Mouse (Mus musculus): ENCODE results near the gene Stx7. TPM values are rescaled to one million over a fixed set of nuclear protein-coding genes. Genes with fewer than 3 reads are reported as not detected.

Stx7 gene
- total and polyA plus RNA-seq, 3 experiments, result 36.1 to 37.7 TPM; not detected in 1

DNA sequence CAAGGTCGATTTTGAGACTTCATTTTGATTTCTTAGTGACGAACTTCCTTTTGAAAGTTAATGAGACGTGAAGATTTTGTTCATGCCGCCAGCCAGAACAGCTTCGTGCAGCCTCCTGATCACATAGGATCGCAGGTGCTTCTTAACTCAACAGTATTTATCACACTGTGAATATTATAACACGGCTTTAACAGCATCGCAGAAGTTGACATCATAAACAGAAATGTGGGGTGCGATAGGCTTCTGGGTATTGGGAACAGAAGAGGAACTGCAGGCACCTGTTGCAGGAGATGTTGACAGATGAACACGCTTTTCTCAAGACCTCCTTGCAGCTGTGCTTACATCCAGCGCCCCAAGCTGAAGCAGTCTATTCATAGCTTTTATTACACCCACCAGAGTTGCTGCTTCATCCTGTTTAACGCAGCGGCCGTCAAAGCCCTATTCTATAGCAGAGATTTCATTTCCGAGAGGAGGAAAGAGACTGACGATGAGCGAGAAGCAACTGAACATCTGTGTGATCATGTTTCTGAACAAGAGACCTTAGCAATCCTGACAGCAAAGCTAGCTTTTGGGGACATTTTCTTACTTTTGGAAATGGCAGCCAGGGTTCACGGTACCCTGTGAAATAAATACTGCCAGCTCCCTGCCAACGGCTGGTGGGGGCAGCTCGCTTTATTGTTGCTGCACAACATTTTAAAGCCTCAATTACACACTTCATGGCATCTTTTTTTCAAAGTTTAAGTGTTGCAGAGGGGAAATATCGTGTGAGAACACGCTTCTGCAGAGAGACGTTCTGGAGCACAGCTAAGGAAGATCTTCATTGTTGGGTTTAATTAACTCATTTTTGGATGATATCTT is 86.6 kb downstream of the Stx7 start:
- no peak overlapping the region for H3K4me3 ChIP-seq (ENCODE audit: control insufficient read depth in 1 of 2, insufficient read depth in 1 of 2, low read depth in 2 of 2, low read length in 2 of 2)
- no peak for TF ChIP-seq ELF1 (IDR thresholded peaks at IDR 0.05; ENCODE audit: low read depth, low read length)
- no peak for TF ChIP-seq CHD1 (IDR thresholded peaks at IDR 0.05; ENCODE audit: low read depth, low read length)
- TF ChIP-seq GABPA (IDR thresholded peaks at IDR 0.05; ENCODE audit: low read depth, low read length), result no peak
- TF ChIP-seq MEF2A (IDR thresholded peaks at IDR 0.05; ENCODE audit: extremely low read depth, insufficient replicate concordance, low read depth, low read length, poor library complexity, severe bottlenecking), result no peak
- TF ChIP-seq RAD21 (IDR thresholded peaks at IDR 0.05; ENCODE audit: low read depth, low read length), result no peak
- TF ChIP-seq GATA1 (IDR thresholded peaks at IDR 0.05; ENCODE audit: low read depth, low read length), result no peak
- TF ChIP-seq BHLHE40 (IDR thresholded peaks at IDR 0.05; ENCODE audit: borderline replicate concordance, low read depth, low read length), result no peak
- no peak for TF ChIP-seq CHD2 (IDR thresholded peaks at IDR 0.05; ENCODE audit: low read length)
- no peak for TF ChIP-seq ZC3H11A (IDR thresholded peaks at IDR 0.05; ENCODE audit: low read depth, low read length)
- TF ChIP-seq POLR2A (IDR thresholded peaks at IDR 0.05; ENCODE audit: control insufficient read depth in 1 of 2, insufficient read depth in 1 of 2, low read depth in 1 of 2, low read length in 2 of 2, poor library complexity in 1 of 2), result no peak
- no peak for TF ChIP-seq RCOR1 (IDR thresholded peaks at IDR 0.05; ENCODE audit: low read depth, low read length)
- H3K36me3 ChIP-seq (ENCODE audit: control insufficient read depth in 1 of 2, insufficient read depth in 2 of 2, low read length in 2 of 2), result no peaks in the 10 kb centered on the region
- H3K27ac ChIP-seq (ENCODE audit: control insufficient read depth, low read depth, low read length), result no peak overlapping the region
- H3K27me3 ChIP-seq (ENCODE audit: control insufficient read depth in 1 of 2, insufficient read depth in 2 of 2, low read length in 2 of 2), result no peaks in the 10 kb centered on the region; a peak in 1 of 4 replicates
- no peaks in the 10 kb centered on the region for H3K9me3 ChIP-seq (replicated peaks; ENCODE audit: insufficient read depth, low read length)
- DNase-seq (ENCODE audit: low read depth, low spot score), result no peak
- H3K4me1 ChIP-seq (ENCODE audit: control insufficient read depth in 1 of 2, insufficient read depth in 2 of 2, low read length in 2 of 2), result no peaks in the 10 kb centered on the region
- H3K9ac ChIP-seq (ENCODE audit: control insufficient read depth, low read depth, low read length, poor library complexity, severe bottlenecking), result no peak overlapping the region
- H3K79me2 ChIP-seq (ENCODE audit: control insufficient read depth, insufficient read depth, low read length, poor library complexity), result no peaks in the 10 kb centered on the region

Other genes starting within 250 kb of the Stx7 start
- gene Taar1, start 228.9 kb upstream of the Stx7 start, total RNA-seq (2012; rRNA removed), result not detected in 2 replicates
- gene Taar1, start 228.9 kb upstream of the Stx7 start, polyA plus RNA-seq (2012; ENCODE audit: insufficient read depth in 1 of 2, insufficient read length in 2 of 2, low read depth in 1 of 2, low replicate concordance in 2 of 2, missing spikeins in 1 of 2), result not detected
- gene Taar2, start 210.7 kb upstream of the Stx7 start, total RNA-seq (2012; rRNA removed), result not detected in 2 replicates
- gene Taar2, start 210.7 kb upstream of the Stx7 start, polyA plus RNA-seq (2012; ENCODE audit: insufficient read depth in 1 of 2, insufficient read length in 2 of 2, low read depth in 1 of 2, low replicate concordance in 2 of 2, missing spikeins in 1 of 2), result not detected
- not detected in 2 replicates for gene Taar3, start 199.7 kb upstream of the Stx7 start, total RNA-seq (2012; rRNA removed)
- gene Taar3, start 199.7 kb upstream of the Stx7 start, polyA plus RNA-seq (2012; ENCODE audit: insufficient read depth in 1 of 2, insufficient read length in 2 of 2, low read depth in 1 of 2, low replicate concordance in 2 of 2, missing spikeins in 1 of 2), result not detected
- not detected in 2 replicates for gene Taar4, start 188.8 kb upstream of the Stx7 start, total RNA-seq (2012; rRNA removed)
- not detected for gene Taar4, start 188.8 kb upstream of the Stx7 start, polyA plus RNA-seq (2012; ENCODE audit: insufficient read depth in 1 of 2, insufficient read length in 2 of 2, low read depth in 1 of 2, low replicate concordance in 2 of 2, missing spikeins in 1 of 2)
- gene Taar5, start 178.6 kb upstream of the Stx7 start, total RNA-seq (2012; rRNA removed), result not detected in 2 replicates
- not detected for gene Taar5, start 178.6 kb upstream of the Stx7 start, polyA plus RNA-seq (2012; ENCODE audit: insufficient read depth in 1 of 2, insufficient read length in 2 of 2, low read depth in 1 of 2, low replicate concordance in 2 of 2, missing spikeins in 1 of 2)
- not detected in 2 replicates for gene Taar6, start 163.7 kb upstream of the Stx7 start, total RNA-seq (2012; rRNA removed)
- gene Taar6, start 163.7 kb upstream of the Stx7 start, polyA plus RNA-seq (2012; ENCODE audit: insufficient read depth in 1 of 2, insufficient read length in 2 of 2, low read depth in 1 of 2, low replicate concordance in 2 of 2, missing spikeins in 1 of 2), result not detected
- gene Taar7a, start 155.8 kb upstream of the Stx7 start, total RNA-seq (2012; rRNA removed), result not detected in 2 replicates
- not detected for gene Taar7a, start 155.8 kb upstream of the Stx7 start, polyA plus RNA-seq (2012; ENCODE audit: insufficient read depth in 1 of 2, insufficient read length in 2 of 2, low read depth in 1 of 2, low replicate concordance in 2 of 2, missing spikeins in 1 of 2)
- gene Taar7b, start 149.4 kb upstream of the Stx7 start, total RNA-seq (2012; rRNA removed), result not detected in 2 replicates
- not detected for gene Taar7b, start 149.4 kb upstream of the Stx7 start, polyA plus RNA-seq (2012; ENCODE audit: insufficient read depth in 1 of 2, insufficient read length in 2 of 2, low read depth in 1 of 2, low replicate concordance in 2 of 2, missing spikeins in 1 of 2)
- gene Taar7d, start 122.1 kb upstream of the Stx7 start, total RNA-seq (2012; rRNA removed), result not detected in 2 replicates
- gene Taar7d, start 122.1 kb upstream of the Stx7 start, polyA plus RNA-seq (2012; ENCODE audit: insufficient read depth in 1 of 2, insufficient read length in 2 of 2, low read depth in 1 of 2, low replicate concordance in 2 of 2, missing spikeins in 1 of 2), result not detected
- gene Taar7e, start 111.7 kb upstream of the Stx7 start, total RNA-seq (2012; rRNA removed), result not detected in 2 replicates
- gene Taar7e, start 111.7 kb upstream of the Stx7 start, polyA plus RNA-seq (2012; ENCODE audit: insufficient read depth in 1 of 2, insufficient read length in 2 of 2, low read depth in 1 of 2, low replicate concordance in 2 of 2, missing spikeins in 1 of 2), result not detected
- gene Taar7f, start 99.8 kb upstream of the Stx7 start, total RNA-seq (2012; rRNA removed), result not detected in 2 replicates
- not detected for gene Taar7f, start 99.8 kb upstream of the Stx7 start, polyA plus RNA-seq (2012; ENCODE audit: insufficient read depth in 1 of 2, insufficient read length in 2 of 2, low read depth in 1 of 2, low replicate concordance in 2 of 2, missing spikeins in 1 of 2)
- gene Taar8a, start 72.8 kb upstream of the Stx7 start, total RNA-seq (2012; rRNA removed), result not detected in 2 replicates
- gene Taar8a, start 72.8 kb upstream of the Stx7 start, polyA plus RNA-seq (2012; ENCODE audit: insufficient read depth in 1 of 2, insufficient read length in 2 of 2, low read depth in 1 of 2, low replicate concordance in 2 of 2, missing spikeins in 1 of 2), result not detected
- gene Taar8b, start 57.0 kb upstream of the Stx7 start, total RNA-seq (2012; rRNA removed), result not detected in 2 replicates
- not detected for gene Taar8b, start 57.0 kb upstream of the Stx7 start, polyA plus RNA-seq (2012; ENCODE audit: insufficient read depth in 1 of 2, insufficient read length in 2 of 2, low read depth in 1 of 2, low replicate concordance in 2 of 2, missing spikeins in 1 of 2)
- not detected in 2 replicates for gene Taar8c, start 47.4 kb upstream of the Stx7 start, total RNA-seq (2012; rRNA removed)
- not detected for gene Taar8c, start 47.4 kb upstream of the Stx7 start, polyA plus RNA-seq (2012; ENCODE audit: insufficient read depth in 1 of 2, insufficient read length in 2 of 2, low read depth in 1 of 2, low replicate concordance in 2 of 2, missing spikeins in 1 of 2)
- not detected in 2 replicates for gene Taar9, start 39.8 kb upstream of the Stx7 start, total RNA-seq (2012; rRNA removed)
- not detected for gene Taar9, start 39.8 kb upstream of the Stx7 start, polyA plus RNA-seq (2012; ENCODE audit: insufficient read depth in 1 of 2, insufficient read length in 2 of 2, low read depth in 1 of 2, low replicate concordance in 2 of 2, missing spikeins in 1 of 2)
- not detected in 2 replicates for gene Moxd1, start 74.2 kb downstream of the Stx7 start, total RNA-seq (2012; rRNA removed)
- not detected for gene Moxd1, start 74.2 kb downstream of the Stx7 start, polyA plus RNA-seq (2012; ENCODE audit: insufficient read depth in 1 of 2, insufficient read length in 2 of 2, low read depth in 1 of 2, low replicate concordance in 2 of 2, missing spikeins in 1 of 2)